Mouse (Mus musculus): Measurements from ENCODE around the gene Cacng7.

DNA sequence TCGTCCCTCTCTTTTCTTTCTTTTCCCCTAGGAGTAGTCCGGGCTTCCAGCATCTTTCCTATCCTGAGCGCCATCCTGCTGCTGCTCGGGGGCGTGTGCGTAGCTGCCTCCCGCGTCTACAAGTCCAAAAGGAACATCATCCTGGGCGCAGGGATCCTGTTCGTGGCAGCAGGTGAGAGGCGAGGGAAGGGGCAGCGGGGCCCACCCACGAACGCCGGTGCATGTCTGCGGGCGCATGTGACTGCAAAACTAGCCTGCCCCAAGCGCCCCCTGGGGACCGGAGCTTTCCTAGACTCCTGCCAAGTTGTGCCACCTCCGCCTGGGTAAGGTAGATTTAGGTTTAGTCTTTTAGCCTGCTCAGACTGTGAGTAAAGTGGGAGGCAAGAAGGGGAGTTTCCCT lies 79.3 kb downstream of the Cacng7 start:
- peak; percentile 12 for TF ChIP-seq CTCF (IDR thresholded peaks at IDR 0.05; ENCODE audit: control insufficient read depth, insufficient read depth, insufficient read length)
- no peak for TF ChIP-seq MYOD1 (IDR thresholded peaks at IDR 0.05; ENCODE audit: control insufficient read depth, insufficient read length, low read depth)
- TF ChIP-seq MYOG (IDR thresholded peaks at IDR 0.05; ENCODE audit: control insufficient read depth, extremely low read depth, insufficient read length), result no peak
- no peak for TF ChIP-seq USF1 (IDR thresholded peaks at IDR 0.05; ENCODE audit: low read depth)
- no peak for TF ChIP-seq CEBPB (IDR thresholded peaks at IDR 0.05; ENCODE audit: low read depth)
